In genomic region chr7:16299419-16300035, GRCm38 (mm10) we compare ENCODE assay signal across 8 mouse cellular contexts. TPM values are rescaled to one million over a fixed set of nuclear protein-coding genes. Genes with fewer than 3 reads are reported as not detected.
A peak's percentile ranks its signal among the peaks of the same experiment; 100 is the strongest.
DNase-seq lines count a peak whose midpoint lies in the region; ATAC-seq and TF ChIP-seq lines count a peak whose summit lies in the region.

No protein-coding gene starts in this region.

- 1% methylated on average over 51 of the region's 52 CpGs for WGBS in hindbrain, postnatal 0 days

- no peaks in the 10 kb centered on the region for H3K9me3 ChIP-seq in hindbrain, postnatal 0 days (ENCODE audit: low read length)
- H3K9me3 ChIP-seq in megakaryocyte, embryonic 14.5 days: no peaks in the 10 kb centered on the region

- no peaks in the 10 kb centered on the region for H3K36me3 ChIP-seq in hindbrain, postnatal 0 days (ENCODE audit: insufficient read depth, low read length)
- H3K36me3 ChIP-seq in megakaryocyte, embryonic 14.5 days (replicated peaks; ENCODE audit: low read length): peaks cover 7% of the 10 kb centered on the region

- H3K4me1 ChIP-seq in hindbrain, postnatal 0 days (ENCODE audit: insufficient read depth, low read length): peaks cover 7% of the 10 kb centered on the region; the same call in 1 of the 2 replicates
- peaks cover 74% of the 10 kb centered on the region for H3K4me1 ChIP-seq in megakaryocyte, embryonic 14.5 days

- no peak for TF ChIP-seq CTCF in hindbrain, postnatal 0 days (IDR thresholded peaks at IDR 0.05; ENCODE audit: low read depth)

- peak; percentile 38 for ATAC-seq in common myeloid progenitor, adult 5-6 weeks (replicated peaks; ENCODE audit: low read depth, poor library complexity, severe bottlenecking)
- peak; percentile 93 for ATAC-seq in hindbrain, postnatal 0 days

- peak overlapping the region; percentile 45 for H3K9ac ChIP-seq in hindbrain, postnatal 0 days (replicated peaks; ENCODE audit: low read length)

- DNase-seq in ZHBTc4 (ENCODE audit: low read depth, low spot score): peak; percentile 64
- peak; percentile 71 to 82 for DNase-seq in gastrocnemius, adult 8-10 months (ENCODE audit: low spot score in 2 of 2)
- DNase-seq in hindbrain, postnatal 0 days (ENCODE audit: low spot score): peak; percentile 97
- DNase-seq in left cerebral cortex, adult 9 months (ENCODE audit: low spot score in 2 of 2): peak; percentile 87 to 95
- peak; percentile 96 for DNase-seq in right cerebral cortex, adult 2 months (ENCODE audit: low spot score in 2 of 2)
- DNase-seq in urinary bladder, postnatal 25 days (ENCODE audit: low spot score): peak; percentile 78

- H3K4me2 ChIP-seq in hindbrain, postnatal 0 days (ENCODE audit: low read depth, low read length): peak overlapping the region; percentile 63

- peak overlapping the region; percentile 72 for H3K27ac ChIP-seq in hindbrain, postnatal 0 days

- H3K4me3 ChIP-seq in hindbrain, postnatal 0 days (ENCODE audit: low read length): peak overlapping the region; percentile 37
- H3K4me3 ChIP-seq in megakaryocyte, embryonic 14.5 days (replicated peaks): peak overlapping the region; percentile 82

- H3K27me3 ChIP-seq in hindbrain, postnatal 0 days (ENCODE audit: insufficient read depth, low read length): no peaks in the 10 kb centered on the region
- no peaks in the 10 kb centered on the region for H3K27me3 ChIP-seq in megakaryocyte, embryonic 14.5 days (replicated peaks)

RNA-seq across cellular contexts. Expression of gene Bbc3, which starts 8.7 kb away (rescaled TPM):
- 1.4 and 2.5 TPM in 2 replicates for total RNA-seq in common myeloid progenitor, adult 5-6 weeks (2017)
- 1 to 10 TPM; 1.4 to 2.1 (median 1.5) TPM for total RNA-seq in gastrocnemius, adult 8-10 months (2022)
- 51.0 and 55.8 TPM in 2 replicates for total RNA-seq in hindbrain, postnatal 0 days (2014; rRNA removed)
- polyA plus RNA-seq in hindbrain, postnatal 0 days (2015; fragmentation: Nextera tagmentation; extraction: Ambion mirVana): 32.2 and 33.3 TPM in 2 replicates
- 1,043 and 5,254 TPM in 2 replicates for polyA plus RNA-seq in megakaryocyte, embryonic 14.5 days (2012; ENCODE audit: insufficient read depth, low replicate concordance)

RNA-seq across cellular contexts. Expression of gene Ccdc9, which starts 12.9 kb away (rescaled TPM):
- total RNA-seq in common myeloid progenitor, adult 5-6 weeks (2017): 53.6 and 123 TPM in 2 replicates
- 10 to 100 TPM; 28.4 to 37.4 (median 32.2) TPM for total RNA-seq in gastrocnemius, adult 8-10 months (2022)
- total RNA-seq in hindbrain, postnatal 0 days (2014; rRNA removed): 11.8 and 27.9 TPM in 2 replicates
- 13.4 and 14.8 TPM in 2 replicates for polyA plus RNA-seq in hindbrain, postnatal 0 days (2015; fragmentation: Nextera tagmentation; extraction: Ambion mirVana)
- 27.8 and 101 TPM in 2 replicates for polyA plus RNA-seq in megakaryocyte, embryonic 14.5 days (2012; ENCODE audit: insufficient read depth, low replicate concordance)

RNA-seq across cellular contexts. Expression of gene Inafm1, which starts 26.1 kb away (rescaled TPM):
- 15.1 and 18.0 TPM in 2 replicates for total RNA-seq in common myeloid progenitor, adult 5-6 weeks (2017)
- total RNA-seq in gastrocnemius, adult 8-10 months (2022): 10 to 100 TPM; 13.6 to 19.4 (median 15.8) TPM
- total RNA-seq in hindbrain, postnatal 0 days (2014; rRNA removed): 56.0 and 71.3 TPM in 2 replicates
- 74.1 and 78.4 TPM in 2 replicates for polyA plus RNA-seq in hindbrain, postnatal 0 days (2015; fragmentation: Nextera tagmentation; extraction: Ambion mirVana)
- 53.8 and 168 TPM in 2 replicates for polyA plus RNA-seq in megakaryocyte, embryonic 14.5 days (2012; ENCODE audit: insufficient read depth, low replicate concordance)

RNA-seq across cellular contexts. Expression of gene C5ar1, which starts 40.2 kb away (rescaled TPM):
- 0.55 TPM in 1 of 2 replicates, not detected in the other for total RNA-seq in common myeloid progenitor, adult 5-6 weeks (2017)
- total RNA-seq in gastrocnemius, adult 8-10 months (2022): 1 to 10 TPM in 2 of 4 experiments, under 1 TPM in 2; 0.44 to 1.4 (median 0.92) TPM
- total RNA-seq in hindbrain, postnatal 0 days (2014; rRNA removed): 1.4 and 1.9 TPM in 2 replicates
- polyA plus RNA-seq in hindbrain, postnatal 0 days (2015; fragmentation: Nextera tagmentation; extraction: Ambion mirVana): 0.93 and 1.5 TPM in 2 replicates
- polyA plus RNA-seq in megakaryocyte, embryonic 14.5 days (2012; ENCODE audit: insufficient read depth, low replicate concordance): 2.0 and 6.6 TPM in 2 replicates

RNA-seq across cellular contexts. Expression of gene C5ar2, which starts 55.6 kb away (rescaled TPM):
- 1.1 and 3.1 TPM in 2 replicates for total RNA-seq in common myeloid progenitor, adult 5-6 weeks (2017)
- under 1 TPM; 0.19 to 0.25 (median 0.23) TPM for total RNA-seq in gastrocnemius, adult 8-10 months (2022)
- 0.47 TPM in 1 of 2 replicates, not detected in the other for total RNA-seq in hindbrain, postnatal 0 days (2014; rRNA removed)
- polyA plus RNA-seq in hindbrain, postnatal 0 days (2015; fragmentation: Nextera tagmentation; extraction: Ambion mirVana): 0.11 and 0.18 TPM in 2 replicates
- polyA plus RNA-seq in megakaryocyte, embryonic 14.5 days (2012; ENCODE audit: insufficient read depth, low replicate concordance): 0.04 TPM in 1 of 2 replicates, not detected in the other

Comparison
In these comparisons a context has a peak if more than half of its experiments do, and no peak if none do; other contexts are left out.
1. Peak in every context shown above with its lines: DNase-seq, ATAC-seq, H3K4me3 ChIP-seq and H3K27ac ChIP-seq.
2. RNA of gene Bbc3, which starts 8.7 kb away (total RNA-seq): 51.0 to 55.8 TPM in hindbrain, postnatal 0 days; 1.4 to 2.5 TPM in common myeloid progenitor, adult 5-6 weeks and 1.4 to 2.1 TPM in gastrocnemius, adult 8-10 months; every median in the first group is over 10 times any median in the second.